ENCODE assay signal across 8 mouse cellular contexts in the genomic region with DNA sequence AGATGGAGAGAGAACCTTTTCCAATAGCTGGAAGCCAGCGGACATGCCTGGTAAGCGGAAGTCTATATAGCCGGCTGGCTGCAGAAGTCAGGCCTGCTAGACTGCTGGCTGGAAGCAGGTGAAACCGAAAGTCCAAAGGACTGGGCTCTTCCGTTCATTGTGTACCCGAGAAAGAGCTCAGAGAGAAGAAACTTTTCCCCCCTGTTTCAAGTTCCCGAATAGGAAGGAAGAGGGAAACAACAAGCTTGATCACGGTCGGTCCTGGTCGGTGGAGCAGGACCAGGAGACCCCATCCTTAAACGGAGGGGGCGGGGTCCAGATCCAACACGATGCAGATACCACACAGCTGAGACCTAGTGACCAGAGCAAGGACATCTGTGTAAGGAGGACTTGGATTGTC. TPM values are rescaled to one million over a fixed set of nuclear protein-coding genes. Genes with fewer than 3 reads are reported as not detected.
A peak's percentile ranks its signal among the peaks of the same experiment; 100 is the strongest.
DNase-seq lines count a peak whose midpoint lies in the region; ATAC-seq lines count a peak whose summit lies in the region.

No protein-coding gene starts in this region.

- no peaks in the 10 kb centered on the region for H3K27me3 ChIP-seq in heart, embryonic 11.5 days (ENCODE audit: control insufficient read depth, insufficient read depth, low read length)
- H3K27me3 ChIP-seq in limb, embryonic 10.5 days (ENCODE audit: low read depth, poor library complexity, severe bottlenecking) = peaks cover 7% of the 10 kb centered on the region; the same call in 1 of the 2 replicates

- no peaks in the 10 kb centered on the region for H3K36me3 ChIP-seq in heart, embryonic 11.5 days (ENCODE audit: control insufficient read depth, insufficient read depth, low read length)
- no peaks in the 10 kb centered on the region for H3K36me3 ChIP-seq in limb, embryonic 10.5 days

- H3K4me3 ChIP-seq in heart, embryonic 11.5 days (ENCODE audit: low read depth, low read length) = peak overlapping the region; percentile 27; the same call in 1 of the 2 replicates
- H3K4me3 ChIP-seq in limb, embryonic 10.5 days = 0 out of 2 replicates have a peak overlapping the region, but pooled peaks have one; percentile 34

- peak; percentile 26; the same call in 1 of the 2 replicates for ATAC-seq in heart, embryonic 11.5 days (replicated peaks; ENCODE audit: insufficient number of reproducible peaks, low FRiP score, low TSS enrichment)

- 35% methylated on average over 13 of the region's 13 CpGs for WGBS in heart, embryonic 11.5 days (ENCODE audit: insufficient replicate concordance)
- 44% methylated on average over 13 of the region's 13 CpGs for WGBS in limb, embryonic 10.5 days

- peak overlapping the region; percentile 64 for H3K4me2 ChIP-seq in heart, embryonic 11.5 days

- peak; percentile 28 for DNase-seq in gastrocnemius, postnatal 25 days
- no peak for DNase-seq in gastrocnemius, postnatal 4 days (ENCODE audit: low spot score in 2 of 2)
- DNase-seq in limb, embryonic 10.5 days (ENCODE audit: low spot score) = no peak
- peak; percentile 63 for DNase-seq in naive thymus-derived CD4-positive, alpha-beta T cell, adult 2 months (ENCODE audit: low read depth)
- DNase-seq in frontal cortex, postnatal 10 days (ENCODE audit: low spot score in 2 of 2) = no peak
- DNase-seq in embryo, embryonic 9.5 days (ENCODE audit: extremely low spot score) = no peak
- DNase-seq in layer of hippocampus, adult 9-10 months (ENCODE audit: low spot score) = no peak

- no peaks in the 10 kb centered on the region for H3K9me3 ChIP-seq in heart, embryonic 11.5 days (replicated peaks; ENCODE audit: control insufficient read depth, low read length)
- H3K9me3 ChIP-seq in limb, embryonic 10.5 days (replicated peaks) = no peaks in the 10 kb centered on the region

- 0 out of 2 replicates have a peak overlapping the region, but pooled peaks have one; percentile 5 for H3K27ac ChIP-seq in heart, embryonic 11.5 days (ENCODE audit: low read depth, low read length)
- H3K27ac ChIP-seq in limb, embryonic 10.5 days = 0 out of 2 replicates have a peak overlapping the region, but pooled peaks have one; percentile 11

- peak overlapping the region; percentile 36; the same call in 1 of the 2 replicates for H3K9ac ChIP-seq in heart, embryonic 11.5 days (ENCODE audit: low read depth, low read length)

- peaks cover 11% of the 10 kb centered on the region; the same call in 1 of the 2 replicates for H3K4me1 ChIP-seq in heart, embryonic 11.5 days (ENCODE audit: control insufficient read depth, insufficient read depth, low read length)
- peaks cover 14% of the 10 kb centered on the region for H3K4me1 ChIP-seq in limb, embryonic 10.5 days

RNA-seq across cellular contexts. Expression of a gene that starts 9.6 kb away (rescaled TPM):
- total RNA-seq in gastrocnemius, postnatal 25 days (2021) = 10 to 100 TPM; 17.8 to 18.7 TPM
- total RNA-seq in gastrocnemius, postnatal 4 days (2021) = 10 to 100 TPM; 49.1 to 55.5 TPM
- 105 and 112 TPM in 2 replicates for polyA plus RNA-seq in heart, embryonic 11.5 days (2014; fragmentation: Nextera tagmentation; extraction: Ambion mirVana)
- 163 and 166 TPM in 2 replicates for polyA plus RNA-seq in limb, embryonic 10.5 days (2016; fragmentation: Nextera tagmentation; extraction: Ambion mirVana)

Comparison
In these comparisons a context has a peak if more than half of its experiments do, and no peak if none do; other contexts are left out.
1. DNase-seq: peak in gastrocnemius, postnatal 25 days (single experiment) and naive thymus-derived CD4-positive, alpha-beta T cell, adult 2 months (single experiment); none in gastrocnemius, postnatal 4 days (0 of 2), limb, embryonic 10.5 days (single experiment), frontal cortex, postnatal 10 days (0 of 2), embryo, embryonic 9.5 days (single experiment) and layer of hippocampus, adult 9-10 months (single experiment).